Mouse (Mus musculus) Muller cell, postnatal 12 days (primary cell): ENCODE data around the gene Tnfaip6.

Experiments
- DNase-seq: peaks from one replicate; pipeline ENCODE4 v3.0.0-alpha.2; 2015; ENCODE audit errors: inconsistent ontology term

The Tnfaip6 gene

GRCm38 (mm10) chr2:52052335-52052734 lies 14.5 kb downstream of the Tnfaip6 start:
- DNase-seq = peak; percentile 45

- no peak for DNase-seq
Observed at GRCm38 (mm10) chr2:52053502-52053901, 15.7 kb downstream of the Tnfaip6 start.

- no peak for DNase-seq
Observed at GRCm38 (mm10) chr2:52055616-52056015, 17.8 kb downstream of the Tnfaip6 start.

DNA sequence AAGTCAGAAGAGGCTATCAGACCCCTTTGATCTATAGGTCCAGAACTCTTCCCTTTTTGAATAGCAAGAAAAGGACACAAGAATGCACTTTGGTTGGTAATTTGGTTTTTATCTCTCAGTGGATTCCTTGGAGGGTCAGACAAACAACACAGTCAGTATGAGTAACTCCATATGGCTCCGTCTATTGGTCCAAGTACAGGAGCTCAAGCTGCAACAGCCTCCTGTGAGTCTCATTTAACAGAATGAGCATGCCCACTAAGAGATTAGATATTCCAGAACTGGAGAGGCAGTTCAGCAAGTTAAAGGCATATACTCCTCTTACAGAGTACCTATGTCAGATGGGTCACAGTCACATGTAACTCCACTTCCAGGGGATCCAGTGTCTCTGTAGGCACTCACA lies 19.3 kb downstream of the Tnfaip6 start:
- no peak for DNase-seq

DNA sequence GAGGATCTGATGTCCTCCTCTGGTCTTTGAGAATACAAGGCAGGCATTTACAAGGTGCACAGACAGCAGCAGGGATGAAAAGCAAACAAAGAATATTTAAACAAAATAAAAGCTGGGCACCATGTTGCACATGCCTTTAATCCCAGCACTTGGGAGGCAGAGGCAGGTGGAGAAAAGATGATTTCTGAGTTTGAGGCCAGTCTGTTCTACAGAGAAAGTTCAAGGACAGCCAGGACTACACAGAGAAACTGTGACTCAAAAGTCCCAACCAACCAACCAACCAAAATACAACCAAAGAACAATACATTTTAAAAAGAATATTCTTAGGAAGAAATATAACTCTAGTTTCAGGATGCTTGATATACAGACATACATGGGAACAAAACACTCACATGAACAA lies 19.9 kb downstream of the Tnfaip6 start:
- DNase-seq = no peak

DNA sequence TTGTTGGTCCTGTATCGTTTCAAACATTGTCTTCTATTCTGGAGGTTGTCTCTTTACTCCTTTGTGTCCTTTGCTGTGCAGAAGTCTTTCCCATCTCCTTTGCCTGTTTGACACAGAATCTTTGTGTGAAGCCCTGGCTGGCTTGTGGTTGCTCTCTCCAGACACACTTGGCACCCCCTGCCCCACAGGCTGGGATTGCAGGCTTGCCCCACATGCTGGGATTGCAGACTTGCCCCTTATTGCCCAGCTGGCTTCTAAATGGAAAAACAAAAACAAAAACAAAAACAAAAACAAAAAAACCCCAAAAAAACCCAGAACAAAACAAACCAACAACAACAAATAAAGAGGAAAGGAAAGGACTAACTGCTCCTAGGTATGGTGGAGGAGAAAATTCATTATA lies 30.8 kb downstream of the Tnfaip6 start:
- DNase-seq = no peak

GRCm38 (mm10) chr2:52070816-52071215 lies 33.0 kb downstream of the Tnfaip6 start:
- no peak for DNase-seq

DNA sequence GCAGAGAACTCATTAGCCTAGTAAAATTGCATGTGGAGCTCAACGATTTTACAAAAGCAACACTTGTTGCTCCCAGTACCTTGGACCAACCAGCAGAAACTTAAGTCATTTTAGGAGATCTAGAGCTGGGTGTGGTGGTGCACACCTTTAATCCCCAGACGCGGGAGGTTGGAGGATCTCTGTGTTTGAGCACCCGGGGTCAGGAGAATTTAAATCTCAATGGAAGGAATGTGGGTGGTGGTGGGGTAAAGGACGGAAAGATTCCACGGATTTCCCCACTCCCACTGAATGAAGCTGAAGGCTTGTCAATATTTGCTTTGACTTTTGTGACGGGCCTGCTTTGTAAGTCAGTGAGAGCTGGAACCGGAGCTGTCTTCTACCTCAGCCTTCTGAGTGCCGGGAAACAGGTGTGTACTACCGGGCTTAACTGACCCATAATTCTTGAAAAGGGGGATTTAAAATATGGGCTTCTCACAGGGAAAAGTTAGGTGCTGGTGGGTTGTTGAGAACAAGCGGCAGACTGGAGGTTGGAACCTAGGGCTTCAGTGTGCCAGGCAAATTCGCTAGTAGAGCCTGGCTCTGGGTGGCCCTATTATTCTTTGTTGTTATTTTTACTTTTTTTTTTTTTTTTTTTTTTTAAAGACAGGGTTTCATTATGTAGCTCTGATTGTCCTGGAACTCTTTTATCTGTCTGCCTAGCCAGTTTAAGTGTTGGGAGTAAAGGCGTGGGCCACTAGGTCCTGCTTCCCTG lies 33.6 kb downstream of the Tnfaip6 start:
- DNase-seq = no peak

- no peak for DNase-seq
Observed at GRCm38 (mm10) chr2:52072065-52072490, 34.3 kb downstream of the Tnfaip6 start.

GRCm38 (mm10) chr2:52072491-52073140 lies 34.8 kb downstream of the Tnfaip6 start, which contains the start of gene Rif1:
Gene Rif1, plus strand, starts transcription at chr2:52072832.
- peak; percentile 92 for DNase-seq

GRCm38 (mm10) chr2:52073141-52073904 lies 35.5 kb downstream of the Tnfaip6 start:
- DNase-seq = peak; percentile 40

- no peak for DNase-seq
Observed at GRCm38 (mm10) chr2:52078666-52079065, 40.9 kb downstream of the Tnfaip6 start.

GRCm38 (mm10) chr2:52084013-52084412 lies 46.2 kb downstream of the Tnfaip6 start:
- DNase-seq = no peak

- DNase-seq = no peak
Observed at GRCm38 (mm10) chr2:52084571-52084970, 46.8 kb downstream of the Tnfaip6 start.
